Mouse (Mus musculus): ENCODE results near the gene Zp1. TPM values are rescaled to one million over a fixed set of nuclear protein-coding genes. Genes with fewer than 3 reads are reported as not detected.
A peak's percentile ranks its signal among the peaks of the same experiment; 100 is the strongest.

The Zp1 gene
- polyA plus RNA-seq, 1 experiment from 2014 or later = 0.33 TPM

- H3K27me3 ChIP-seq (ENCODE audit: control insufficient read depth, insufficient read depth, low read length) = no peaks in the 10 kb centered on the region
- H3K36me3 ChIP-seq (ENCODE audit: control insufficient read depth, insufficient read depth, low read length) = peaks cover 17% of the 10 kb centered on the region
- H3K9me3 ChIP-seq (ENCODE audit: control insufficient read depth, low read length) = no peaks in the 10 kb centered on the region
- 95% methylated on average over 7 of the region's 7 CpGs for WGBS
- no peak overlapping the region for H3K9ac ChIP-seq (replicated peaks; ENCODE audit: low read length)
- no peak for ATAC-seq (ENCODE audit: low FRiP score, low TSS enrichment)
- H3K27ac ChIP-seq (replicated peaks; ENCODE audit: low read depth, low read length) = no peak overlapping the region
- H3K4me1 ChIP-seq (ENCODE audit: control insufficient read depth, insufficient read depth, low read length) = peaks cover 19% of the 10 kb centered on the region
- H3K4me2 ChIP-seq (ENCODE audit: low read length) = no peak overlapping the region
- H3K4me3 ChIP-seq (replicated peaks; ENCODE audit: low read depth, low read length) = no peak overlapping the region
- DNase-seq = no peak
Observed at GRCm38 (mm10) chr19:10878201-10878837, 42.1 kb downstream of the Zp1 start.

GRCm38 (mm10) chr19:10871328-10871961 lies 49.0 kb downstream of the Zp1 start:
- H3K9me3 ChIP-seq (ENCODE audit: control insufficient read depth, low read length) = no peaks in the 10 kb centered on the region
- H3K4me1 ChIP-seq (ENCODE audit: control insufficient read depth, insufficient read depth, low read length) = peaks cover 21% of the 10 kb centered on the region
- H3K9ac ChIP-seq (replicated peaks; ENCODE audit: low read length) = no peak overlapping the region
- 81% methylated on average over 14 of the region's 14 CpGs for WGBS
- H3K4me3 ChIP-seq (replicated peaks; ENCODE audit: low read depth, low read length) = no peak overlapping the region
- no peaks in the 10 kb centered on the region for H3K27me3 ChIP-seq (ENCODE audit: control insufficient read depth, insufficient read depth, low read length)
- H3K4me2 ChIP-seq (ENCODE audit: low read length) = no peak overlapping the region
- DNase-seq (no peak), ATAC-seq (ENCODE audit: low FRiP score, low TSS enrichment) (no peak)
- H3K36me3 ChIP-seq (ENCODE audit: control insufficient read depth, insufficient read depth, low read length) = peaks cover 40% of the 10 kb centered on the region
- no peak overlapping the region for H3K27ac ChIP-seq (replicated peaks; ENCODE audit: low read depth, low read length)

- WGBS = 88% methylated on average over 3 of the region's 3 CpGs
- H3K9me3 ChIP-seq (ENCODE audit: control insufficient read depth, low read length) = no peaks in the 10 kb centered on the region
- ATAC-seq (ENCODE audit: low FRiP score, low TSS enrichment) (no peak), DNase-seq (no peak)
- no peak overlapping the region for H3K4me2 ChIP-seq (ENCODE audit: low read length)
- peaks cover 21% of the 10 kb centered on the region for H3K4me1 ChIP-seq (ENCODE audit: control insufficient read depth, insufficient read depth, low read length)
- no peak overlapping the region for H3K9ac ChIP-seq (replicated peaks; ENCODE audit: low read length)
- no peak overlapping the region for H3K27ac ChIP-seq (replicated peaks; ENCODE audit: low read depth, low read length)
- peaks cover 46% of the 10 kb centered on the region for H3K36me3 ChIP-seq (ENCODE audit: control insufficient read depth, insufficient read depth, low read length)
- H3K27me3 ChIP-seq (ENCODE audit: control insufficient read depth, insufficient read depth, low read length) = no peaks in the 10 kb centered on the region
- no peak overlapping the region for H3K4me3 ChIP-seq (replicated peaks; ENCODE audit: low read depth, low read length)
Observed at GRCm38 (mm10) chr19:10870676-10871075, 49.8 kb downstream of the Zp1 start.

- DNase-seq = no peak
- H3K36me3 ChIP-seq (ENCODE audit: control insufficient read depth, insufficient read depth, low read length) = peaks cover 53% of the 10 kb centered on the region
Observed at GRCm38 (mm10) chr19:10869886-10870527, 50.4 kb downstream of the Zp1 start, which contains the start of gene Tmem132a. TSS of gene Tmem132a (minus strand) at chr19:10869940.

GRCm38 (mm10) chr19:10869241-10869885 lies 51.1 kb downstream of the Zp1 start:
- H3K4me1 ChIP-seq (ENCODE audit: control insufficient read depth, insufficient read depth, low read length) = peaks cover 21% of the 10 kb centered on the region
- peaks cover 60% of the 10 kb centered on the region for H3K36me3 ChIP-seq (ENCODE audit: control insufficient read depth, insufficient read depth, low read length)
- ATAC-seq (ENCODE audit: low FRiP score, low TSS enrichment) (peak; percentile 93), DNase-seq (peak; percentile 94)
- H3K27ac ChIP-seq (replicated peaks; ENCODE audit: low read depth, low read length) = peak overlapping the region; percentile 86
- H3K4me2 ChIP-seq (ENCODE audit: low read length) = peak overlapping the region; percentile 78
- under 1% methylated on average over 40 of the region's 43 CpGs for WGBS
- H3K9ac ChIP-seq (replicated peaks; ENCODE audit: low read length) = peak overlapping the region; percentile 81
- no peaks in the 10 kb centered on the region for H3K9me3 ChIP-seq (ENCODE audit: control insufficient read depth, low read length)
- H3K27me3 ChIP-seq (ENCODE audit: control insufficient read depth, insufficient read depth, low read length) = no peaks in the 10 kb centered on the region
- H3K4me3 ChIP-seq (replicated peaks; ENCODE audit: low read depth, low read length) = peak overlapping the region; percentile 97

More at GRCm38 (mm10) chr19:10869886-10870527, 50.4 kb downstream of the Zp1 start, which contains the start of gene Tmem132a:
- Histone ChIP-seq H3K4me2 (ENCODE audit: low read length) (peak within 1 kb of the TSS; percentile 78), H3K9ac (replicated peaks; ENCODE audit: low read length) (peak within 1 kb of the TSS; percentile 81), H3K27ac (replicated peaks; ENCODE audit: low read depth, low read length) (peak within 1 kb of the TSS; percentile 86), H3K4me1 (ENCODE audit: control insufficient read depth, insufficient read depth, low read length) (peaks cover 21% of the 10 kb centered on the region), H3K4me3 (replicated peaks; ENCODE audit: low read depth, low read length) (peak within 1 kb of the TSS; percentile 97), H3K9me3 (ENCODE audit: control insufficient read depth, low read length) (no peaks in the 10 kb centered on the region), H3K27me3 (ENCODE audit: control insufficient read depth, insufficient read depth, low read length) (no peaks in the 10 kb centered on the region)
- 1% methylated on average over 8 of the region's 8 CpGs for WGBS
- peak; percentile 44; the same call in 1 of the 2 replicates for ATAC-seq (ENCODE audit: low FRiP score, low TSS enrichment)

GRCm38 (mm10) chr19:10868623-10869141 lies 51.8 kb downstream of the Zp1 start:
- peaks cover 60% of the 10 kb centered on the region for H3K36me3 ChIP-seq (ENCODE audit: control insufficient read depth, insufficient read depth, low read length)

GRCm38 (mm10) chr19:10867946-10868622 lies 52.3 kb downstream of the Zp1 start:
- Histone ChIP-seq H3K4me1 (ENCODE audit: control insufficient read depth, insufficient read depth, low read length) (peaks cover 21% of the 10 kb centered on the region), H3K36me3 (ENCODE audit: control insufficient read depth, insufficient read depth, low read length) (peaks cover 60% of the 10 kb centered on the region), H3K4me3 (replicated peaks; ENCODE audit: low read depth, low read length) (peak overlapping the region; percentile 97), H3K4me2 (ENCODE audit: low read length) (peak overlapping the region; percentile 78), H3K27ac (replicated peaks; ENCODE audit: low read depth, low read length) (0 out of 2 replicates have a peak overlapping the region, but pooled peaks have one; percentile 86), H3K9ac (replicated peaks; ENCODE audit: low read length) (peak overlapping the region; percentile 81), H3K9me3 (ENCODE audit: control insufficient read depth, low read length) (no peaks in the 10 kb centered on the region), H3K27me3 (ENCODE audit: control insufficient read depth, insufficient read depth, low read length) (no peaks in the 10 kb centered on the region)
- 29% methylated on average over 5 of the region's 5 CpGs for WGBS
- ATAC-seq (ENCODE audit: low FRiP score, low TSS enrichment) (no peak), DNase-seq (no peak)

More at GRCm38 (mm10) chr19:10868623-10869141, 51.8 kb downstream of the Zp1 start:
- DNase-seq (peak; percentile 54), ATAC-seq (ENCODE audit: low FRiP score, low TSS enrichment) (peak; percentile 21; the same call in 1 of the 2 replicates)
- Histone ChIP-seq H3K4me1 (ENCODE audit: control insufficient read depth, insufficient read depth, low read length) (peaks cover 21% of the 10 kb centered on the region), H3K9ac (replicated peaks; ENCODE audit: low read length) (peak overlapping the region; percentile 81), H3K4me2 (ENCODE audit: low read length) (peak overlapping the region; percentile 78), H3K27ac (replicated peaks; ENCODE audit: low read depth, low read length) (peak overlapping the region; percentile 86), H3K4me3 (replicated peaks; ENCODE audit: low read depth, low read length) (peak overlapping the region; percentile 97), H3K9me3 (ENCODE audit: control insufficient read depth, low read length) (no peaks in the 10 kb centered on the region), H3K27me3 (ENCODE audit: control insufficient read depth, insufficient read depth, low read length) (no peaks in the 10 kb centered on the region)
- WGBS = under 1% methylated on average over 17 of the region's 17 CpGs

- Histone ChIP-seq H3K36me3 (ENCODE audit: control insufficient read depth, insufficient read depth, low read length) (peaks cover 60% of the 10 kb centered on the region), H3K27me3 (ENCODE audit: control insufficient read depth, insufficient read depth, low read length) (no peaks in the 10 kb centered on the region), H3K9ac (replicated peaks; ENCODE audit: low read length) (no peak overlapping the region), H3K4me3 (replicated peaks; ENCODE audit: low read depth, low read length) (no peak overlapping the region), H3K27ac (replicated peaks; ENCODE audit: low read depth, low read length) (no peak overlapping the region), H3K4me2 (ENCODE audit: low read length) (no peak overlapping the region), H3K9me3 (ENCODE audit: control insufficient read depth, low read length) (no peaks in the 10 kb centered on the region), H3K4me1 (ENCODE audit: control insufficient read depth, insufficient read depth, low read length) (peaks cover 21% of the 10 kb centered on the region)
- DNase-seq = no peak
- ATAC-seq (ENCODE audit: low FRiP score, low TSS enrichment) = no peak
- 93% methylated on average over 13 of the region's 13 CpGs for WGBS
Observed at GRCm38 (mm10) chr19:10866351-10866750, 54.1 kb downstream of the Zp1 start.

Measured in midbrain, embryonic 14.5 days (tissue).